Mouse (Mus musculus) gastrocnemius, postnatal 36 days (tissue): Measurements from ENCODE around the gene Rinl. TPM values are rescaled to one million over a fixed set of nuclear protein-coding genes. Genes with fewer than 3 reads are reported as not detected.

ENCODE experiments used
- total RNA-seq, 2 experiments: library from RNA; stranded (reverse); gene quantifications; 2 replicates each; pipeline ENCODE4 v1.2.3; 2021

Gene Rinl
- total RNA-seq, 2 experiments from 2014 or later, result 1.1 TPM

Other genes starting within 250 kb of the Rinl start
- not detected for gene Sycn, start 248.1 kb upstream of the Rinl start, total RNA-seq
- gene Nccrp1, start 241.7 kb upstream of the Rinl start, total RNA-seq, result not detected
- 10 to 100 TPM; 11.6 to 13.9 TPM for gene Samd4b, start 190.8 kb upstream of the Rinl start, total RNA-seq
- gene Pak4, start 190.8 kb upstream of the Rinl start, total RNA-seq, result 1 to 10 TPM; 1.8 to 2.5 TPM
- not detected for gene Acp7, start 157.6 kb upstream of the Rinl start, total RNA-seq
- gene Fbxo27, start 96.1 kb upstream of the Rinl start, total RNA-seq, result under 1 TPM; 0.59 to 0.69 TPM
- gene Fbxo17, start 72.2 kb upstream of the Rinl start, total RNA-seq, result 1 to 10 TPM; 3.9 to 5.4 TPM
- gene Mrps12, start 47.1 kb upstream of the Rinl start, total RNA-seq, result 10 to 100 TPM; 33.5 to 34.6 TPM
- 10 to 100 TPM; 14.6 to 16.0 TPM for gene Sars2, start 47.0 kb upstream of the Rinl start, total RNA-seq
- gene Ccer2, start 32.8 kb upstream of the Rinl start, total RNA-seq, result not detected
- gene Sirt2, start 22.2 kb upstream of the Rinl start, total RNA-seq, result 10 to 100 TPM; 85.5 to 86.4 TPM
- 10 to 100 TPM; 20.5 to 30.2 TPM for gene Nfkbib, start 21.5 kb upstream of the Rinl start, total RNA-seq
- gene Hnrnpl, start 19.6 kb downstream of the Rinl start, total RNA-seq, result 100 to 1,000 TPM; 111 to 131 TPM
- 100 to 1,000 TPM; 214 to 252 TPM for gene Ech1, start 36.2 kb downstream of the Rinl start, total RNA-seq
- 1 to 10 TPM; 2.5 to 3.1 TPM for gene Lgals4, start 44.9 kb downstream of the Rinl start, total RNA-seq
- not detected for gene Lgals7, start 74.9 kb downstream of the Rinl start, total RNA-seq
- gene Capn12, start 92.5 kb downstream of the Rinl start, total RNA-seq, result under 1 TPM in 1 of 2 experiments, not detected in 1; 0.15 TPM
- gene Actn4, start 173.4 kb downstream of the Rinl start, total RNA-seq, result 10 to 100 TPM; 31.6 to 35.1 TPM
- 100 to 1,000 TPM; 119 to 125 TPM for gene Eif3k, start 192.9 kb downstream of the Rinl start, total RNA-seq
- gene Map4k1, start 193.1 kb downstream of the Rinl start, total RNA-seq, result under 1 TPM; 0.27 to 0.46 TPM